Mouse (Mus musculus) neural tube, embryonic 10.5 days (tissue): ENCODE measurements around the gene Nf1.

ENCODE experiments used
- DNase-seq: peaks from one replicate; pipeline ENCODE4 v3.0.0-alpha.2; 2017; ENCODE audit warnings: low spot score; ENCODE audit errors: extremely low spot score

Gene Nf1

GRCm38 (mm10) chr11:79328060-79328459 lies 11.4 kb upstream of the Nf1 start:
- DNase-seq = no peak

- no peak for DNase-seq
These were observed 9.9 kb upstream of the Nf1 start for GRCm38 (mm10) chr11:79329585-79329984.

GRCm38 (mm10) chr11:79335077-79335476 lies 4.4 kb upstream of the Nf1 start:
- DNase-seq = no peak

- DNase-seq = no peak
These were observed 2.7 kb upstream of the Nf1 start for GRCm38 (mm10) chr11:79336722-79337267.

- DNase-seq = no peak
These were observed 872 bp upstream of the Nf1 start for GRCm38 (mm10) chr11:79338621-79339020.

- peak; percentile 73 for DNase-seq
These were observed 602 bp downstream of the Nf1 start for GRCm38 (mm10) chr11:79339808-79340781.

GRCm38 (mm10) chr11:79356995-79357394 lies 17.5 kb downstream of the Nf1 start:
- no peak for DNase-seq

- no peak for DNase-seq
These were observed 17.9 kb downstream of the Nf1 start for GRCm38 (mm10) chr11:79357397-79357796.

GRCm38 (mm10) chr11:79364956-79365355 lies 25.5 kb downstream of the Nf1 start:
- DNase-seq = no peak

GRCm38 (mm10) chr11:79366284-79366683 lies 26.8 kb downstream of the Nf1 start:
- no peak for DNase-seq

- DNase-seq = no peak
These were observed 33.5 kb downstream of the Nf1 start for GRCm38 (mm10) chr11:79373031-79373430.

- peak; percentile 88 for DNase-seq
These were observed 58.8 kb downstream of the Nf1 start for GRCm38 (mm10) chr11:79398336-79398735.

- DNase-seq = no peak
These were observed 64.3 kb downstream of the Nf1 start for GRCm38 (mm10) chr11:79403625-79404319.

GRCm38 (mm10) chr11:79413761-79414513 lies 74.4 kb downstream of the Nf1 start:
- no peak for DNase-seq

GRCm38 (mm10) chr11:79422496-79422895 lies 83.0 kb downstream of the Nf1 start:
- no peak for DNase-seq

- no peak for DNase-seq
These were observed 87.1 kb downstream of the Nf1 start for GRCm38 (mm10) chr11:79426571-79426970.

GRCm38 (mm10) chr11:79427638-79428037 lies 88.1 kb downstream of the Nf1 start:
- DNase-seq = peak; percentile 19

- no peak for DNase-seq
These were observed 95.8 kb downstream of the Nf1 start for GRCm38 (mm10) chr11:79435252-79435651.

GRCm38 (mm10) chr11:79448361-79448760 lies 108.9 kb downstream of the Nf1 start:
- no peak for DNase-seq

GRCm38 (mm10) chr11:79452966-79453365 lies 113.5 kb downstream of the Nf1 start:
- no peak for DNase-seq

GRCm38 (mm10) chr11:79457928-79458327 lies 118.4 kb downstream of the Nf1 start:
- DNase-seq = no peak
